Mouse (Mus musculus): ENCODE results near the gene Slc43a3. TPM values are rescaled to one million over a fixed set of nuclear protein-coding genes. Genes with fewer than 3 reads are reported as not detected.

Gene Slc43a3
- polyA plus RNA-seq, 1 experiment from 2014 or later = 127 TPM

GRCm38 (mm10) chr2:84939306-84939705, 2.9 kb downstream of the Slc43a3 start:
- Histone ChIP-seq H3K27ac (peak overlapping the region; percentile 100), H3K4me1 (peaks cover 79% of the 10 kb centered on the region), H3K4me2 (peak overlapping the region; percentile 87), H3K27me3 (replicated peaks) (no peaks in the 10 kb centered on the region), H3K9ac (peak overlapping the region; percentile 98), H3K9me3 (replicated peaks) (no peaks in the 10 kb centered on the region), H3K36me3 (peaks cover 63% of the 10 kb centered on the region), H3K4me3 (peak overlapping the region; percentile 86)
- 18% methylated on average over 3 of the region's 3 CpGs for WGBS (ENCODE audit: insufficient replicate concordance)
- ATAC-seq = no peak

- Histone ChIP-seq H3K4me2 (peak overlapping the region; percentile 87), H3K9ac (peak overlapping the region; percentile 98), H3K4me1 (peaks cover 79% of the 10 kb centered on the region), H3K27me3 (replicated peaks) (no peaks in the 10 kb centered on the region), H3K4me3 (peak overlapping the region; percentile 86), H3K36me3 (peaks cover 67% of the 10 kb centered on the region), H3K9me3 (replicated peaks) (no peaks in the 10 kb centered on the region), H3K27ac (peak overlapping the region; percentile 100)
- 51% methylated on average over 6 of the region's 6 CpGs for WGBS (ENCODE audit: insufficient replicate concordance)
- peak; percentile 3; the same call in 1 of the 2 replicates for ATAC-seq
Observed at GRCm38 (mm10) chr2:84939711-84940110, 3.3 kb downstream of the Slc43a3 start.

GRCm38 (mm10) chr2:84941332-84941731, 5.0 kb downstream of the Slc43a3 start:
- H3K27me3 ChIP-seq (replicated peaks) = no peaks in the 10 kb centered on the region
- no peaks in the 10 kb centered on the region for H3K9me3 ChIP-seq (replicated peaks)
- peak overlapping the region; percentile 87 for H3K4me2 ChIP-seq
- WGBS (ENCODE audit: insufficient replicate concordance) = 67% methylated on average over 2 of the region's 2 CpGs
- peak overlapping the region; percentile 100 for H3K27ac ChIP-seq
- H3K4me1 ChIP-seq = peaks cover 86% of the 10 kb centered on the region
- peak overlapping the region; percentile 98; the same call in 1 of the 2 replicates for H3K9ac ChIP-seq
- ATAC-seq = no peak
- H3K36me3 ChIP-seq = peaks cover 83% of the 10 kb centered on the region
- peak overlapping the region; percentile 86 for H3K4me3 ChIP-seq

- Histone ChIP-seq H3K9ac (peak overlapping the region; percentile 98; the same call in 1 of the 2 replicates), H3K4me1 (peaks cover 90% of the 10 kb centered on the region), H3K4me2 (peak overlapping the region; percentile 32), H3K27ac (peak overlapping the region; percentile 58), H3K27me3 (replicated peaks) (no peaks in the 10 kb centered on the region), H3K9me3 (replicated peaks) (no peaks in the 10 kb centered on the region), H3K36me3 (peaks cover 88% of the 10 kb centered on the region), H3K4me3 (no peak overlapping the region)
- no peak for ATAC-seq
- WGBS (ENCODE audit: insufficient replicate concordance) = 95% methylated on average over 4 of the region's 4 CpGs
Observed at GRCm38 (mm10) chr2:84941795-84942194, 5.4 kb downstream of the Slc43a3 start.

GRCm38 (mm10) chr2:84947154-84947771, 10.9 kb downstream of the Slc43a3 start:
- 66% methylated on average over 3 of the region's 3 CpGs for WGBS (ENCODE audit: insufficient replicate concordance)
- H3K9me3 ChIP-seq (replicated peaks) = no peaks in the 10 kb centered on the region

GRCm38 (mm10) chr2:84948252-84948651, 11.9 kb downstream of the Slc43a3 start:
- no peaks in the 10 kb centered on the region for H3K9me3 ChIP-seq (replicated peaks)
- 89% methylated on average over 7 of the region's 7 CpGs for WGBS (ENCODE audit: insufficient replicate concordance)

More at GRCm38 (mm10) chr2:84947154-84947771, 10.9 kb downstream of the Slc43a3 start:
- Histone ChIP-seq H3K4me2 (peak overlapping the region; percentile 35; the same call in 1 of the 2 replicates), H3K27ac (peak overlapping the region; percentile 57; the same call in 1 of the 2 replicates), H3K9ac (peak overlapping the region; percentile 41), H3K4me1 (peaks cover 59% of the 10 kb centered on the region), H3K27me3 (replicated peaks) (no peaks in the 10 kb centered on the region), H3K36me3 (peaks cover 100% of the 10 kb centered on the region), H3K4me3 (no peak overlapping the region)
- ATAC-seq = peak; percentile 73

GRCm38 (mm10) chr2:84948721-84949120, 12.3 kb downstream of the Slc43a3 start:
- Histone ChIP-seq H3K9me3 (replicated peaks) (no peaks in the 10 kb centered on the region), H3K27me3 (replicated peaks) (no peaks in the 10 kb centered on the region), H3K4me2 (no peak overlapping the region), H3K27ac (no peak overlapping the region), H3K4me1 (peaks cover 45% of the 10 kb centered on the region), H3K9ac (no peak overlapping the region), H3K4me3 (no peak overlapping the region), H3K36me3 (peaks cover 100% of the 10 kb centered on the region)
- 85% methylated on average over 2 of the region's 2 CpGs for WGBS (ENCODE audit: insufficient replicate concordance)
- ATAC-seq = no peak

More at GRCm38 (mm10) chr2:84948252-84948651, 11.9 kb downstream of the Slc43a3 start:
- Histone ChIP-seq H3K4me1 (peaks cover 50% of the 10 kb centered on the region), H3K27ac (peak overlapping the region; percentile 33; the same call in 1 of the 2 replicates), H3K27me3 (replicated peaks) (no peaks in the 10 kb centered on the region), H3K36me3 (peaks cover 100% of the 10 kb centered on the region), H3K4me3 (no peak overlapping the region), H3K9ac (no peak overlapping the region), H3K4me2 (no peak overlapping the region)
- ATAC-seq = no peak

- H3K4me1 ChIP-seq = peaks cover 22% of the 10 kb centered on the region
- no peak overlapping the region for H3K9ac ChIP-seq
- H3K9me3 ChIP-seq (replicated peaks) = no peaks in the 10 kb centered on the region
- no peak overlapping the region for H3K27ac ChIP-seq
- no peak for ATAC-seq
- H3K27me3 ChIP-seq (replicated peaks) = no peaks in the 10 kb centered on the region
- no peak overlapping the region for H3K4me2 ChIP-seq
- 89% methylated on average over 8 of the region's 8 CpGs for WGBS (ENCODE audit: insufficient replicate concordance)
- no peak overlapping the region for H3K4me3 ChIP-seq
- peaks cover 100% of the 10 kb centered on the region for H3K36me3 ChIP-seq
Observed at GRCm38 (mm10) chr2:84951027-84951426, 14.6 kb downstream of the Slc43a3 start.

GRCm38 (mm10) chr2:84952251-84952650, 15.9 kb downstream of the Slc43a3 start:
- no peak for ATAC-seq
- Histone ChIP-seq H3K36me3 (peaks cover 100% of the 10 kb centered on the region), H3K4me2 (no peak overlapping the region)

GRCm38 (mm10) chr2:84952693-84953092, 16.3 kb downstream of the Slc43a3 start:
- H3K36me3 ChIP-seq = peaks cover 100% of the 10 kb centered on the region

More at GRCm38 (mm10) chr2:84952251-84952650, 15.9 kb downstream of the Slc43a3 start:
- Histone ChIP-seq H3K9ac (no peak overlapping the region), H3K9me3 (replicated peaks) (no peaks in the 10 kb centered on the region), H3K27me3 (replicated peaks) (no peaks in the 10 kb centered on the region), H3K4me3 (no peak overlapping the region), H3K27ac (no peak overlapping the region), H3K4me1 (peaks cover 10% of the 10 kb centered on the region)
- WGBS (ENCODE audit: insufficient replicate concordance) = 98% methylated on average over 1 of the region's 1 CpGs

GRCm38 (mm10) chr2:84955435-84955834, 19.1 kb downstream of the Slc43a3 start:
- no peak overlapping the region for H3K4me3 ChIP-seq
- H3K4me1 ChIP-seq = no peaks in the 10 kb centered on the region
- WGBS (ENCODE audit: insufficient replicate concordance) = 87% methylated on average over 9 of the region's 9 CpGs
- ATAC-seq = no peak
- no peaks in the 10 kb centered on the region for H3K27me3 ChIP-seq (replicated peaks)
- H3K9ac ChIP-seq = no peak overlapping the region
- peaks cover 99% of the 10 kb centered on the region for H3K36me3 ChIP-seq
- no peak overlapping the region for H3K4me2 ChIP-seq
- no peak overlapping the region for H3K27ac ChIP-seq
- no peaks in the 10 kb centered on the region for H3K9me3 ChIP-seq (replicated peaks)

More at GRCm38 (mm10) chr2:84952693-84953092, 16.3 kb downstream of the Slc43a3 start:
- Histone ChIP-seq H3K27me3 (replicated peaks) (no peaks in the 10 kb centered on the region), H3K4me3 (no peak overlapping the region), H3K4me2 (no peak overlapping the region), H3K9me3 (replicated peaks) (no peaks in the 10 kb centered on the region), H3K9ac (no peak overlapping the region), H3K4me1 (peaks cover 5% of the 10 kb centered on the region; the same call in 1 of the 2 replicates), H3K27ac (no peak overlapping the region)
- no peak for ATAC-seq
- 82% methylated on average over 4 of the region's 4 CpGs for WGBS (ENCODE audit: insufficient replicate concordance)

GRCm38 (mm10) chr2:84956274-84956673, 19.9 kb downstream of the Slc43a3 start:
- Histone ChIP-seq H3K27ac (no peak overlapping the region; the same call in 1 of the 2 replicates), H3K4me2 (no peak overlapping the region), H3K36me3 (peaks cover 91% of the 10 kb centered on the region), H3K4me3 (no peak overlapping the region), H3K9ac (no peak overlapping the region), H3K9me3 (replicated peaks) (no peaks in the 10 kb centered on the region), H3K4me1 (no peaks in the 10 kb centered on the region), H3K27me3 (replicated peaks) (no peaks in the 10 kb centered on the region)
- 55% methylated on average over 5 of the region's 5 CpGs for WGBS (ENCODE audit: insufficient replicate concordance)
- peak; percentile 43; the same call in 1 of the 2 replicates for ATAC-seq

All from liver, embryonic 12.5 days (tissue).